Mouse (Mus musculus): ENCODE data around the gene Amigo2. TPM values are rescaled to one million over a fixed set of nuclear protein-coding genes. Genes with fewer than 3 reads are reported as not detected.

Gene Amigo2
- polyA plus RNA-seq, 1 experiment from 2014 or later: 3.4 TPM

GRCm38 (mm10) chr15:97258483-97259230 lies 11.6 kb upstream of the Amigo2 start:
- H3K9ac ChIP-seq (ENCODE audit: low read depth, low read length): no peak overlapping the region
- WGBS (ENCODE audit: insufficient replicate concordance): 80% methylated on average over 17 of the region's 17 CpGs

GRCm38 (mm10) chr15:97257206-97257775 lies 10.2 kb upstream of the Amigo2 start:
- Histone ChIP-seq H3K36me3 (ENCODE audit: control insufficient read depth, insufficient read depth, low read length) (no peaks in the 10 kb centered on the region), H3K4me2 (no peak overlapping the region), H3K9me3 (replicated peaks; ENCODE audit: control insufficient read depth, low read length) (no peaks in the 10 kb centered on the region), H3K9ac (ENCODE audit: low read depth, low read length) (no peak overlapping the region), H3K4me3 (ENCODE audit: low read depth, low read length) (no peak overlapping the region), H3K27me3 (ENCODE audit: control insufficient read depth, insufficient read depth, low read length) (no peaks in the 10 kb centered on the region), H3K4me1 (ENCODE audit: control insufficient read depth, insufficient read depth, low read length) (no peaks in the 10 kb centered on the region), H3K27ac (ENCODE audit: low read depth, low read length) (no peak overlapping the region)
- 69% methylated on average over 8 of the region's 8 CpGs for WGBS (ENCODE audit: insufficient replicate concordance)
- no peak for ATAC-seq (replicated peaks; ENCODE audit: insufficient number of reproducible peaks, low FRiP score, low TSS enrichment)

More at GRCm38 (mm10) chr15:97258483-97259230, 11.6 kb upstream of the Amigo2 start:
- Histone ChIP-seq H3K27ac (ENCODE audit: low read depth, low read length) (no peak overlapping the region), H3K9me3 (replicated peaks; ENCODE audit: control insufficient read depth, low read length) (no peaks in the 10 kb centered on the region), H3K36me3 (ENCODE audit: control insufficient read depth, insufficient read depth, low read length) (no peaks in the 10 kb centered on the region), H3K4me3 (ENCODE audit: low read depth, low read length) (no peak overlapping the region), H3K27me3 (ENCODE audit: control insufficient read depth, insufficient read depth, low read length) (no peaks in the 10 kb centered on the region), H3K4me2 (no peak overlapping the region), H3K4me1 (ENCODE audit: control insufficient read depth, insufficient read depth, low read length) (no peaks in the 10 kb centered on the region)
- ATAC-seq (replicated peaks; ENCODE audit: insufficient number of reproducible peaks, low FRiP score, low TSS enrichment): no peak

DNA sequence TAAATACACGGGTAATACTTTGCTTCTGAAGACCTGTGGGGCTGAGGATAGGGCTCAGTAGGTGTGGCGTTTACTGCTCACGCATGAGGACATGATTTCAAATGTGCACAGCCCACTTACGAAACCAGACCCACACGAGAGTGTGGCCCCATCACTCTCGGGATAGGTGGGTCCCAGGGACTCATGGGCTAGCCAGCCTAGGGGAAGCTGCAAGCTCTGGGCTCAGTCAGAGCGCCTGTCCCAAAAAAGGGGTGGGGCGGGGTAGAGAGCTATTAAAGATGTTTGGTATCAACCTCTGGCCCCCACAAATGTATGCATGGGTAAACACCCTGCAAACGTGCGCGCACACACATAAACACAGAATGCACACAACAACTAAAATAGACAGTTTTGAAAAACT lies 9.3 kb upstream of the Amigo2 start:
- Histone ChIP-seq H3K9ac (ENCODE audit: low read depth, low read length) (no peak overlapping the region), H3K27me3 (ENCODE audit: control insufficient read depth, insufficient read depth, low read length) (no peaks in the 10 kb centered on the region), H3K27ac (ENCODE audit: low read depth, low read length) (no peak overlapping the region), H3K4me3 (ENCODE audit: low read depth, low read length) (no peak overlapping the region), H3K4me1 (ENCODE audit: control insufficient read depth, insufficient read depth, low read length) (no peaks in the 10 kb centered on the region), H3K9me3 (replicated peaks; ENCODE audit: control insufficient read depth, low read length) (no peaks in the 10 kb centered on the region), H3K4me2 (no peak overlapping the region), H3K36me3 (ENCODE audit: control insufficient read depth, insufficient read depth, low read length) (no peaks in the 10 kb centered on the region)
- no peak for ATAC-seq (replicated peaks; ENCODE audit: insufficient number of reproducible peaks, low FRiP score, low TSS enrichment)
- 85% methylated on average over 11 of the region's 11 CpGs for WGBS (ENCODE audit: insufficient replicate concordance)

GRCm38 (mm10) chr15:97255800-97256199 lies 8.7 kb upstream of the Amigo2 start:
- ATAC-seq (replicated peaks; ENCODE audit: insufficient number of reproducible peaks, low FRiP score, low TSS enrichment): no peak
- no peak overlapping the region for H3K9ac ChIP-seq (ENCODE audit: low read depth, low read length)
- no peak overlapping the region for H3K27ac ChIP-seq (ENCODE audit: low read depth, low read length)
- H3K4me1 ChIP-seq (ENCODE audit: control insufficient read depth, insufficient read depth, low read length): no peaks in the 10 kb centered on the region
- no peaks in the 10 kb centered on the region for H3K27me3 ChIP-seq (ENCODE audit: control insufficient read depth, insufficient read depth, low read length)
- no peaks in the 10 kb centered on the region for H3K9me3 ChIP-seq (replicated peaks; ENCODE audit: control insufficient read depth, low read length)
- H3K4me2 ChIP-seq: no peak overlapping the region
- H3K36me3 ChIP-seq (ENCODE audit: control insufficient read depth, insufficient read depth, low read length): no peaks in the 10 kb centered on the region
- WGBS (ENCODE audit: insufficient replicate concordance): 75% methylated on average over 3 of the region's 3 CpGs
- no peak overlapping the region for H3K4me3 ChIP-seq (ENCODE audit: low read depth, low read length)

- H3K36me3 ChIP-seq (ENCODE audit: control insufficient read depth, insufficient read depth, low read length): no peaks in the 10 kb centered on the region
- no peak overlapping the region for H3K4me3 ChIP-seq (ENCODE audit: low read depth, low read length)
- no peak overlapping the region for H3K27ac ChIP-seq (ENCODE audit: low read depth, low read length)
- no peak overlapping the region for H3K4me2 ChIP-seq
- ATAC-seq (replicated peaks; ENCODE audit: insufficient number of reproducible peaks, low FRiP score, low TSS enrichment): no peak
- H3K9ac ChIP-seq (ENCODE audit: low read depth, low read length): no peak overlapping the region
- no peaks in the 10 kb centered on the region for H3K27me3 ChIP-seq (ENCODE audit: control insufficient read depth, insufficient read depth, low read length)
- no peaks in the 10 kb centered on the region for H3K9me3 ChIP-seq (replicated peaks; ENCODE audit: control insufficient read depth, low read length)
- 86% methylated on average over 4 of the region's 4 CpGs for WGBS (ENCODE audit: insufficient replicate concordance)
- H3K4me1 ChIP-seq (ENCODE audit: control insufficient read depth, insufficient read depth, low read length): no peaks in the 10 kb centered on the region
Measured at GRCm38 (mm10) chr15:97254375-97254774, 7.3 kb upstream of the Amigo2 start.

- 86% methylated on average over 8 of the region's 8 CpGs for WGBS (ENCODE audit: insufficient replicate concordance)
Measured at GRCm38 (mm10) chr15:97252493-97253034, 5.5 kb upstream of the Amigo2 start.

GRCm38 (mm10) chr15:97249322-97249721 lies 2.2 kb upstream of the Amigo2 start:
- 0 out of 2 replicates have a peak, but pooled peaks cover 6% of the 10 kb centered on the region for H3K4me1 ChIP-seq (ENCODE audit: control insufficient read depth, insufficient read depth, low read length)
- H3K27me3 ChIP-seq (ENCODE audit: control insufficient read depth, insufficient read depth, low read length): peaks cover 15% of the 10 kb centered on the region
- no peak overlapping the region for H3K4me2 ChIP-seq
- H3K36me3 ChIP-seq (ENCODE audit: control insufficient read depth, insufficient read depth, low read length): no peaks in the 10 kb centered on the region
- WGBS (ENCODE audit: insufficient replicate concordance): 86% methylated on average over 10 of the region's 10 CpGs
- H3K27ac ChIP-seq (ENCODE audit: low read depth, low read length): no peak overlapping the region
- H3K9ac ChIP-seq (ENCODE audit: low read depth, low read length): no peak overlapping the region
- H3K4me3 ChIP-seq (ENCODE audit: low read depth, low read length): no peak overlapping the region
- no peaks in the 10 kb centered on the region for H3K9me3 ChIP-seq (replicated peaks; ENCODE audit: control insufficient read depth, low read length)
- no peak for ATAC-seq (replicated peaks; ENCODE audit: insufficient number of reproducible peaks, low FRiP score, low TSS enrichment)

More at GRCm38 (mm10) chr15:97252493-97253034, 5.5 kb upstream of the Amigo2 start:
- Histone ChIP-seq H3K4me3 (ENCODE audit: low read depth, low read length) (no peak overlapping the region), H3K4me1 (ENCODE audit: control insufficient read depth, insufficient read depth, low read length) (0 out of 2 replicates have a peak, but pooled peaks cover 3% of the 10 kb centered on the region), H3K9ac (ENCODE audit: low read depth, low read length) (no peak overlapping the region), H3K27ac (ENCODE audit: low read depth, low read length) (no peak overlapping the region), H3K27me3 (ENCODE audit: control insufficient read depth, insufficient read depth, low read length) (no peaks in the 10 kb centered on the region), H3K9me3 (replicated peaks; ENCODE audit: control insufficient read depth, low read length) (no peaks in the 10 kb centered on the region), H3K36me3 (ENCODE audit: control insufficient read depth, insufficient read depth, low read length) (no peaks in the 10 kb centered on the region), H3K4me2 (no peak overlapping the region)
- no peak for ATAC-seq (replicated peaks; ENCODE audit: insufficient number of reproducible peaks, low FRiP score, low TSS enrichment)

- Histone ChIP-seq H3K27ac (ENCODE audit: low read depth, low read length) (no peak overlapping the region), H3K27me3 (ENCODE audit: control insufficient read depth, insufficient read depth, low read length) (peaks cover 15% of the 10 kb centered on the region), H3K9me3 (replicated peaks; ENCODE audit: control insufficient read depth, low read length) (no peaks in the 10 kb centered on the region), H3K4me2 (peak overlapping the region; percentile 94), H3K36me3 (ENCODE audit: control insufficient read depth, insufficient read depth, low read length) (no peaks in the 10 kb centered on the region), H3K9ac (ENCODE audit: low read depth, low read length) (peak overlapping the region; percentile 90), H3K4me1 (ENCODE audit: control insufficient read depth, insufficient read depth, low read length) (0 out of 2 replicates have a peak, but pooled peaks cover 6% of the 10 kb centered on the region), H3K4me3 (ENCODE audit: low read depth, low read length) (peak overlapping the region; percentile 83)
- WGBS (ENCODE audit: insufficient replicate concordance): 39% methylated on average over 8 of the region's 8 CpGs
- no peak for ATAC-seq (replicated peaks; ENCODE audit: insufficient number of reproducible peaks, low FRiP score, low TSS enrichment)
Measured at GRCm38 (mm10) chr15:97248296-97248695, 1.2 kb upstream of the Amigo2 start.
